In genomic region chr15:77097358-77097757, GRCm38 (mm10) we compare ENCODE assay signal across 28 mouse cellular contexts. TPM values are rescaled to one million over a fixed set of nuclear protein-coding genes. Genes with fewer than 3 reads are reported as not detected.
"Had no signal": no experiment of that assay in that cellular context is flagged by ENCODE, and none has a peak within 500 bp of the region (broad histone marks: within the 10 kb centered on the region; RNA-seq: fewer than 3 reads in every experiment).

No protein-coding gene starts in this region.

- H3K27ac ChIP-seq: gastrocnemius, adult 2 months; heart, embryonic 10.5 days; hindbrain, embryonic 10.5 days; hindbrain, embryonic 12.5 days; intestine, embryonic 15.5 days; kidney, embryonic 15.5 days; kidney, postnatal 0 days; limb, embryonic 13.5 days; limb, embryonic 15.5 days; liver, embryonic 12.5 days had no signal

- H3K4me2 ChIP-seq: heart, embryonic 12.5 days; hindbrain, embryonic 12.5 days; intestine, embryonic 15.5 days; kidney, embryonic 15.5 days; limb, embryonic 13.5 days; limb, embryonic 15.5 days; liver, embryonic 12.5 days had no signal

- H3K4me1 ChIP-seq: hindbrain, embryonic 10.5 days; hindbrain, embryonic 12.5 days; intestine, embryonic 15.5 days; kidney, embryonic 15.5 days; limb, embryonic 13.5 days; limb, embryonic 15.5 days; liver, embryonic 12.5 days had no signal

- H3K9me3 ChIP-seq: heart, embryonic 10.5 days; heart, embryonic 12.5 days; hindbrain, embryonic 10.5 days; hindbrain, embryonic 12.5 days; intestine, embryonic 15.5 days; kidney, embryonic 15.5 days; limb, embryonic 13.5 days; limb, embryonic 15.5 days; liver, embryonic 12.5 days had no signal

- DNase-seq: gastrocnemius, adult 2 months; gastrocnemius, postnatal 10 days; gastrocnemius, postnatal 25 days; heart, adult 18-20 months; heart, postnatal 10 days; heart, postnatal 4 days; kidney, adult 11 months; kidney, adult 2 months; kidney, adult 9 months; kidney, postnatal 14 days; kidney, postnatal 36 days; layer of hippocampus, adult 9-11 months; layer of hippocampus, postnatal 36 days; left cerebral cortex, postnatal 4 days had no signal

- H3K9ac ChIP-seq: heart, embryonic 12.5 days; hindbrain, embryonic 12.5 days; intestine, embryonic 15.5 days; kidney, embryonic 15.5 days; limb, embryonic 13.5 days; limb, embryonic 15.5 days; liver, embryonic 12.5 days had no signal

- ATAC-seq: hindbrain, embryonic 16.5 days; inflammation-experienced regulatory T-cells, adult 6 months; intestine, embryonic 15.5 days; liver, embryonic 12.5 days had no signal

- H3K4me3 ChIP-seq: gastrocnemius, adult 2 months; heart, embryonic 10.5 days; heart, embryonic 12.5 days; hindbrain, embryonic 10.5 days; hindbrain, embryonic 12.5 days; intestine, embryonic 15.5 days; kidney, embryonic 15.5 days; limb, embryonic 13.5 days; limb, embryonic 15.5 days; liver, embryonic 12.5 days had no signal

- H3K27me3 ChIP-seq: heart, embryonic 12.5 days; hindbrain, embryonic 12.5 days; intestine, embryonic 15.5 days; kidney, embryonic 15.5 days; limb, embryonic 13.5 days; limb, embryonic 15.5 days; liver, embryonic 12.5 days had no signal

RNA-seq across cellular contexts. Expression of gene Mb, which starts 46.9 kb away (rescaled TPM):
- polyA plus RNA-seq: inflammation-experienced regulatory T-cells, adult 6 months; liver, adult 2 months had no signal

RNA-seq across cellular contexts. Expression of gene Apol6, which starts 52.8 kb away (rescaled TPM):
- polyA plus RNA-seq: hindbrain, embryonic 10.5 days; hindbrain, embryonic 12.5 days; hindbrain, embryonic 16.5 days; limb, embryonic 11.5 days; limb, embryonic 13.5 days; liver, adult 2 months had no signal
